Mouse (Mus musculus) olfactory bulb, adult 2 months (tissue): ENCODE data around the gene Fam47e. TPM values are rescaled to one million over a fixed set of nuclear protein-coding genes. Genes with fewer than 3 reads are reported as not detected.

Source experiments
- H3K27ac ChIP-seq: fragments of 200-500 bp; 2 replicates; pipeline ENCODE4 v1.5.1; 2012; ENCODE audit warnings: low read depth, low read length; ENCODE audit not compliant: insufficient read depth
- H3K4me1 ChIP-seq: fragments of 200-500 bp; 2 replicates; pipeline ENCODE4 v1.6.1; 2012; ENCODE audit warnings: low read length; ENCODE audit not compliant: control insufficient read depth, insufficient read depth
- H3K4me3 ChIP-seq: fragments of 200-500 bp; 2 replicates; pipeline ENCODE4 v1.5.1; 2012; ENCODE audit warnings: mild to moderate bottlenecking, low read depth, low read length, moderate library complexity; ENCODE audit not compliant: insufficient read depth
- CTCF ChIP-seq: fragments of 200-500 bp; IDR thresholded peaks from 2 replicates; pipeline ENCODE4 v1.5.1; 2012; ENCODE audit warnings: low read depth, mild to moderate bottlenecking, low read length, moderate library complexity; ENCODE audit not compliant: insufficient read depth
- POLR2A ChIP-seq: fragments of 200-500 bp; IDR thresholded peaks from 2 replicates; pipeline ENCODE4 v1.6.1; 2012; ENCODE audit warnings: mild to moderate bottlenecking, low read depth, low read length, moderate library complexity; ENCODE audit not compliant: insufficient read depth
- WGBS: fragments of 180-500 bp; shearing (Covaris S2); methylation state at CpG from one replicate; pipeline ENCODE4 v1.1.7; 2018; 5-methylcytosine and 5-hydroxymethylcytosine counted together
- polyA plus RNA-seq: library from polyadenylated mRNA; stranded (reverse); fragments of >200 nt; gene quantifications from 2 replicates; pipeline ENCODE4 v1.2.4, GENCODE M21; 2012; ENCODE audit warnings: low replicate concordance; ENCODE audit not compliant: missing spikeins, insufficient read depth, insufficient read length

Fam47e gene
- polyA plus RNA-seq, 1 experiment = not detected

DNA sequence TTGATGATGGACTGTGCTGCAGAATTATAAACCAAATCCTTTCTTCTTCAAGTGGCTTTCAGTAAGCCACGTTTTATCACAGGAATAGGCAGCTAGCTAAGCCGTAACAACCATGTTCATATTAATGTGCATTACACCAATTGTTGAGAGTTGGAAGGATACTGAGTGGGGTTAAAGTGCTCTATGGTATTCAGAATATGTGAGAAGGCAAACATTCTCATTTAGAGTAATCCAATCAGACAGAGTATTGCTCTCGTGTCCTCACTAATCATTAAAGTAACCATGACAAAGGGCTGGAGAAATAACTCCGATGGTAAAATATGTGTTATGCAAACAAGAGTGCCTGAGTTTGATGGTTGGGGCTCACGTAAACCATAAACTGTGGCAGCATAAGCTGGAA lies 67.0 kb downstream of the Fam47e start:
- H3K4me3 ChIP-seq = no peak overlapping the region
- WGBS = 91% methylated on average over 5 of the region's 5 CpGs
- no peak overlapping the region for H3K27ac ChIP-seq
- H3K4me1 ChIP-seq = no peaks in the 10 kb centered on the region
- TF ChIP-seq CTCF = no peak
- TF ChIP-seq POLR2A = no peak

DNA sequence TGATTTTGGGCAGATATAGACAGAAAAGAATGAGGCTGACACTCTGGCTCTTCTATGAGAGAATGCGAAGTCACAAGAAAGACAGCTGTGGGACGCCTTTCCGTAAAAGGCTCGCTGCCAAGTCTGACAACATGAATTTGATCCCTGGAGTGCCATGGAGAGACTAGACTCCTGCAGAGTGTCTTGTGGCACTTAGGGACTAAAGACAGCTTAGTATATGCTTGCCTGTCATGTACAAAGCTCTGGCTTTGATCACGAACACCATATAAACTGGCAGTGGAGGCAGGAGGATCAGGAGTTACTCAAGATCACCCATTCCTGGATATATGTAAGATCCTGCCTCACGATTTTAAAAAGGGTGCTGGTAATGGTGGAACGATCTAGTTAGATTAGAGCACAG lies 73.0 kb downstream of the Fam47e start:
- 80% methylated on average over 7 of the region's 7 CpGs for WGBS
- Histone ChIP-seq H3K4me1 (no peaks in the 10 kb centered on the region), H3K4me3 (no peak overlapping the region), H3K27ac (no peak overlapping the region)
- TF ChIP-seq POLR2A = no peak
- no peak for TF ChIP-seq CTCF

DNA sequence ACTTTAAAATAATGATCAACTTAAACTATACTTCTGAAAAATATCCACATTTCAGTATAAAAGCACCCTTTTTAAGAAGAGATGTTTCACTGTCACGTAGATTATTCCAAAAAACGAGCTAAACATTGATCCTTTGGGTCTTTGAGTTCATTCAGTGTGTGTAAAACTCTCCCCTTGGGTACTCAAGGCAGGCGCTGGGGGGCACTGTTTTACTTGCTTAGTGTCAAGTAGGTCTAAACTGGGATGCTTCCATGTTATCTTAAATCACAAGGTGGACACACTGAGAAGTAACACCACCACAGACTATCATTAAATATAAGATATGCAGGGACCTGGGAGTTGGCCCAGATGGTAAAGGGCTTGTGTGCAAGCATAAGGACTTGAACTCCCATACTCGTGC lies 78.7 kb downstream of the Fam47e start:
- H3K4me3 ChIP-seq = no peak overlapping the region
- no peaks in the 10 kb centered on the region for H3K4me1 ChIP-seq
- no peak overlapping the region for H3K27ac ChIP-seq
- TF ChIP-seq POLR2A (no peak), CTCF (no peak)
- WGBS = 68% methylated on average over 4 of the region's 4 CpGs

DNA sequence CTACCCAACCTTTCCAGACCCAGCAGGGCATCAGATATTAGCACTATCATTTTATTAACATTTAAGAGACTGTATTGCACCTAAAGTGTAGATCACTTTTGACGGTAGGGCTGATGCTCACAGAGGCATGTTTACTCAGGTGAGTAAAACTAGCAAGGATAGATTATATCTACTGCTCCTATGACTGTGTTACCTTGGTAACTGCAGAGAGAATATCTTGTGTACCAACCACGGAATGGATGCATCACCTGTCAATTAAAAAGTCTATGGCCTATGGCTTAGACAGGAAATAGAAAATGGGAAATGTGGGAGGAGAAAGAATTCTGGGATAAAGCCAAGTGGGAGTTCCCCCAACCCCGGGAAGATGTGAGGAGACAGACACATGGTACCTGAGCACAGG lies 80.0 kb downstream of the Fam47e start:
- WGBS = 79% methylated on average over 3 of the region's 3 CpGs
- Histone ChIP-seq H3K4me3 (no peak overlapping the region), H3K27ac (no peak overlapping the region), H3K4me1 (no peaks in the 10 kb centered on the region)
- no peak for TF ChIP-seq CTCF
- no peak for TF ChIP-seq POLR2A

DNA sequence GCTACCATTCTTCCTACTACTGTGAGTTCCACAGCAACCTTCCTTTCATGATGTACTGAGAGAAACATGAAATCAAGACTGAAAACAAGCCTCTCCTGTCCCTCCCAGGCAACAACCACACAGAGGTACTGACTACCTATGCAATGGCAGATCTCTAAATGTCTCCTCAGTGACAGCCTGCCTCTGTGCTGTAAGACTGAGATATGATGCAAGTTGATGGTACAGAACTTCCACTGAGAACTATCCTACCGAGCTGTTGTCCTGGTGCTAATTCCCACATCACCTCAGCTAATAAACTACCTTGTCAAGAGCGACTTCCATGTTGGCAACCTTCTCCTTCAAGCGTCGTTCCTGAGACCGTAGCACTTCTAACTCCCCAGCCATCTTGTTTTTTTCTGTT lies 81.0 kb downstream of the Fam47e start:
- H3K27ac ChIP-seq = no peak overlapping the region
- TF ChIP-seq CTCF (no peak), POLR2A (no peak)
- 86% methylated on average over 5 of the region's 5 CpGs for WGBS

DNA sequence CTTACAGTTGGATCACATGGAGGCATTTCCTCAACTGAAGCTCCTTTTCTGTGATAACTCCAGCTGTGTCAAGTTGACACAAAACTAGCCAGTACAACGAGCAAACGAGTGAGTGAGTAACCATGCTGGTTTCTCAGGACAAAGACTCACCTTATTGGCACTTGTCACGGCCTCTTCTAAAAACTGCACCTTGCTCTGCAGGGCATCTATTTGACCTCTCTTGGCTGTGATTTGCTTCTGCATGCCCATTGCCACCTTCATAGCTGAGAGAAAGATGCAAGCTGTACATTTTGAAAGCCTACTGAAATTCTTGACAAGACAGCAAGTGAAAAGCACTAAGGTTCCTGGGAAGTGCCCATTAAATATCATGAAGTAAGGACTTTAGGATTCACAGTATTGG lies 86.0 kb downstream of the Fam47e start:
- Histone ChIP-seq H3K4me1 (no peaks in the 10 kb centered on the region), H3K27ac (no peak overlapping the region), H3K4me3 (no peak overlapping the region)
- WGBS = 82% methylated on average over 3 of the region's 3 CpGs
- no peak for TF ChIP-seq POLR2A
- TF ChIP-seq CTCF = no peak

More for the DNA sequence above, 81.0 kb downstream of the Fam47e start:
- no peaks in the 10 kb centered on the region for H3K4me1 ChIP-seq
- H3K4me3 ChIP-seq = no peak overlapping the region

Other genes starting within 250 kb of the Fam47e start
- gene Sdad1, start 244.6 kb upstream of the Fam47e start, polyA plus RNA-seq = not detected in 2 replicates
- gene Cxcl9, start 227.0 kb upstream of the Fam47e start, polyA plus RNA-seq = not detected in 2 replicates
- not detected in 2 replicates for gene Art3, start 223.2 kb upstream of the Fam47e start, polyA plus RNA-seq
- not detected in 2 replicates for gene Cxcl10, start 206.2 kb upstream of the Fam47e start, polyA plus RNA-seq
- not detected in 2 replicates for gene Nup54, start 119.8 kb upstream of the Fam47e start, polyA plus RNA-seq
- 78.7 and 130 TPM in 2 replicates for gene Scarb2, start 48.2 kb upstream of the Fam47e start, polyA plus RNA-seq
- gene Stbd1, start 48.0 kb downstream of the Fam47e start, polyA plus RNA-seq = not detected in 2 replicates
- gene Ccdc158, start 120.2 kb downstream of the Fam47e start, polyA plus RNA-seq = not detected in 2 replicates
- gene Shroom3, start 128.4 kb downstream of the Fam47e start, polyA plus RNA-seq = not detected in 2 replicates